Mouse (Mus musculus) spleen, postnatal 14 days (tissue): Measurements from ENCODE around the gene Galns.
A peak's percentile ranks its signal among the peaks of the same experiment; 100 is the strongest.
"Not testable (repeated sequence)": the region's sequence is repeated elsewhere in the genome, so short reads cannot be mapped to it uniquely, and the experiment has no call there.

ENCODE experiments used
- DNase-seq, 2 experiments: peaks; one replicate each; pipeline ENCODE4 v3.0.0; 2021 to 2022; ENCODE audit warnings: low spot score in 2 of 2

Gene Galns

GRCm38 (mm10) chr8:122593783-122594507 lies 17.3 kb downstream of the Galns start:
- no peak for DNase-seq

- no peak for DNase-seq
Observed at GRCm38 (mm10) chr8:122593240-122593639, 18.0 kb downstream of the Galns start.

DNA sequence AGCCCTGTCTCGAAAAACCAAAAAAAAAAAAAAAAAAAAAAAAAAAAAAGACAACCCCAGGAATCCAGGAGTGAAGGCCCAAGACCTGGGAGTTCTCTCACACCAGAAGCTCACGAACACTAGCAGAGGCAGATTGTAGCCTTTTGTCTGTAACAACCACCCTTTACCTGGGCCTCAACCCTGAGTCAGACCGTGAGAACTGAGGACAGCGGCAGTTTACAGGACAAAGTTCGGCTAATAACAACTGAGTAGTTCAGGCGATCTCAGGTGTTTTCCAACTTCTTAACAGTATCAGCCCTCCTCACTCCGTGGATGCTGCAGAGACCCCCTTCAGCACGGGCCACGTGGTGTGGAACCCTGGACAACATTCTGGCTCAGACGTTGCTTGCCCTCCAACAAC lies 24.5 kb downstream of the Galns start:
- no peak for DNase-seq

DNA sequence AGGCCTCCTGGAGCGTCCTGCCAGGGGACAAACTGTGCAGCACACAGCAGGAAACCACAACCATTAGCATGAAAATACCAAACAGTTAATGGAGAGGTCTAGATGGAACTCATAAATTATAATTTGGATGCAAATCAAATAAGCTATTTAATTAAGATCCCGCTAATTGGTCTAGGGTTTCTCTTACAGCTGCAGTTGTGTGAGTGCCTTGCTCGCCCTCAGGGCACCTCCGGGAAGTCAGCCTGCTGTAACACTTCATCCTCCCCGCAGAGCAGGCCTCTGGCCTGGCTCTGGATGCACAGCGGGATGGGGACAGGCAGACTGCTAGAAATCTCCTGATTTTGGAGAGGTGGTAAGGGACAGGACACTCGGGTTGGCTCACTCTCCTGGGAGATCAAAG lies 25.1 kb downstream of the Galns start:
- DNase-seq: no peak

GRCm38 (mm10) chr8:122585411-122585891 lies 25.8 kb downstream of the Galns start:
- no peak for DNase-seq

DNA sequence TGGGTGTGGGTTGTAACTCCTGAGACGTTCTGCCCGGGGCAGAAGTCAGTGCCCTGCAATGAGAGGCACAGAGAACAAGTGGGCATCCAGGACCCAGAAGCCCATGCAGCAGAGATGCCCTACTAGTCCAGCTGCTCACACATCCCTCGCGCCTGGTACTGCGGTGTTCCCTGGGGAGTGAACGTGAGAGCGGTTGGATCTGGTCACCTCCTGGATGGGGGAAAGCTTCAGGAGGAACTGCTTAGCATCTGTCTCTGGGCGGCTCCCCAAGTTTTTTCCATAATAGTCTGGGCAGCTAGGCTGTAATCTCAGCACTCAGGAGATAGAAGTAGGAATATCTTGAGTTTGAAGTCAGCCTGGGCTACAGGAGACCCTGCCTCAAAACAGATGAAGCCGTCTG lies 26.3 kb downstream of the Galns start:
- no peak for DNase-seq

- DNase-seq: no peak
Observed at GRCm38 (mm10) chr8:122580926-122581325, 30.3 kb downstream of the Galns start.

- no peak for DNase-seq
Observed at GRCm38 (mm10) chr8:122579196-122579595, 32.1 kb downstream of the Galns start.

GRCm38 (mm10) chr8:122577116-122577515 lies 34.1 kb downstream of the Galns start:
- DNase-seq: no peak

DNA sequence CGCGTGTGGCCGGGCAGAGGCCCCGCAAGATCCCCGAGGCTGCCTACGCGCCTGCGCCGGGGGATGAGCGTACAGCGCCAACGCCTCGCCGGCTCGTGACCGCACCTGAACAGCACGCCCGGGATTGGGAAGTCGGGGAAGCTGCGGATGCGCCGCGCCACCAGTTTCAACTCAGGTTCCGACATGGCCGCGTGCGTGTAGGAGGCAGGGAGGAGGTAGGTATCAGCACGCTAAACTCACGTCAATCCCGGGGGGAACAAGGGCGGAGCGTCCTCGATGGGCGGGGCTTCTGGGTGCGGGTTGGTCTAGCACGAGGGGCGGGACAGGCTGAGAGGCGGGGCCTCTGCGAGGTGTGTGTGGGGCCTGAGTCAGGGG lies 34.6 kb downstream of the Galns start, which contains the start of gene Aprt:
TSS of gene Aprt (minus strand) at position 262 of the 375 bp plus-strand sequence.
- peak; percentile 91 for DNase-seq

GRCm38 (mm10) chr8:122575735-122576647 lies 35.3 kb downstream of the Galns start:
- DNase-seq: no peak

GRCm38 (mm10) chr8:122575286-122575685 lies 36.0 kb downstream of the Galns start:
- DNase-seq: no peak

DNA sequence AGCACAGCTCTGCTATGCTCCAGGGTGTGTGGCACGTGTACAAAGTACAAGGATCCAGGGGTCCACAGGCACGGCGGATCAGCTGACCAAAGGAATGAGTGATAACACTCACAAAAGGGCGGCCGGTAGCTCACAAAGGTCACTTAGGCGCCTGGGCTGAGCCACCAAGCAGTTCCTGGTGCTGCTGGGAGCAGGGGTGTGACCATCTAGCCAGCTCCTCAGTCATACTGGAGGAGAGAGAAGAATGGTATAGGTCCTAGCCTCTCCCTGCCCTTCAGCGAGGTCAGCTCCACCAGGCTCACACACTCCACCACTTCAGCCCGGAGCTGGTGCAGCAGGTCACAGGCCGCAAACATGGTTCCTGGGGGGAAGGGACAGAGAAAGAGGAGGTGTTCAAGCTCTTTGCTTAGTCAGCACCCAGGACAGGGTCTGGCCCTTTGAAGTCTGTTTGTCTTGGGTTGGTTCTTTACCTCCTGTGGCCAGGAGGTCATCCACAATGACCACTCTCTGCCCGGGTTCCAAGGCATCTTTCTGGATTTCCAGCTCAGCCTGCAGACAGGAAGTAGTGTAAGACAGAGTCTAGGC lies 36.5 kb downstream of the Galns start:
- no peak for DNase-seq

DNA sequence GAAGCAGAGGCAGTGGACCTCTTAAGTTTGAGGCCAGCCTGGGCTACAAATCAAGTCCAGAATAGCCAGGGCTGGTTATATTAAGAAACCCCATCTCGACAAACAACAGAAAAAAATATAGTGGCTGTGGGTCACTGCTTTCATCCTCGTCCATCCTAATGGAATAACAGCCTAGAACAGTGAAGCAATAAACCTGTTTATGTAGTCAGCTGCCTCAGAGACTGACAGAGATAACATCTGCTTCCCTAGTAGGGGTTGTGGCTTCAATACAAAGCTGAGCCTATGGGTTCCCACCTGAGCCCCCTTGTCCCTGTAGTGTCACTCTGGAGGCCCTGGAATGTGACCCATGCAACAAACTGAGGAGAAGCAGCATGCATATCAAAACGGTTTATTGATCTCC lies 37.0 kb downstream of the Galns start:
- no peak for DNase-seq

DNA sequence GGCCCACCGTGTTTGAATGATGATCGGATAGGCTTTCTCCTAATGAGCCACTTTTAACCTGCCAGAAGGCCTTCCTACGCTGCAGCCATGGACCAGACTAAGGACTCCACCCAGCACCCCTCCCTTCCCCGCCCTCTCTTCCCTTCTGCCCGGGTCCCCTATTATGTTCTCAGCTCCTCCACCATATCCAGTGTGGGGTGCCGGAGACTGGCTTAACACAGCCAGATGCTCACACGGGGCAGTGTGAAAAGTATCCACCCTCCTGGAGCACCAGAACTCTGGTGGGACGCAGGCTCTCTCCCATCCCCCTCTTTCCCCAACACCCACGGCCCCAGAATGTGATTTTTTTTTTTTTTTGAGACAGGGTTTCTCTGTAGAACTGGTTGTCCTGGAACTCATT lies 37.7 kb downstream of the Galns start:
- DNase-seq: no peak

DNA sequence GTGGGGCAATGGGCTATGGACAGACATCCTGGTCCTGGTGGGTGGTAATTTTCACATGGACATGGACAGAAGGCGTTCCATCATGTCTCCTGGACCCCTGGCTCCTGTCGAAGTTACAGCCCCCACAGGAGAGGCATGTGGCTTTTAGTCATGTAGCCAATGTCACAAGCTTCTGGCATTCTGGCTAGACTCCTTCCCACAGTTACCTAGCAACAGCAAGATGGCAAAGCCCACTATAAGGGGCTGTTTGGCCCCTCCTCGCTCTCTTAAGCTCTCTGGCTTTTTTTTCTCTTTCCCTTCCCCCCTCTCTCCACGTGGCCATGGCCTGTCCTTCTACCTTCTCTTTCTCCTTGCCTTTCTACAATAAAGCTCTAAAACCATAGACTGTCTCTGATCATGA lies 38.1 kb downstream of the Galns start:
- DNase-seq: not testable (repeated sequence)

DNA sequence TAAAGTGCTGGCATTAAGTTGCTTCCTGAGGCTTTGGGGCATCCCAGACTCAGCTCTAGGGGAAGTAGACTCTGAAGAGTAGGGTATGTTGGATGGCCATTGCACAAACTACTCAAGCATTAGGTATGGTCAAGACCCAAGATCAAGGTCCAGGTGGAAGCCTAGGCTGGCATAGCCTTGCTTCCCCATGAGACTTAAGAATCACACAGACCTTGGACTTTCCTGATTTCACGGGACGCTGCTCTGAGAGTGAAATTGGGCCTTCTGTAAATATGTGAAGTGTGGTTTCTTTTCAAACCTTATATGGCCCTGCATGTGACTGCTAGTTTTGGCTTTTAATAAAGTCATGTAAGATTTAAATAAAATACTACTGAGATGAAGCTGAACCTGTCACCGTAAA lies 38.5 kb downstream of the Galns start:
- no peak for DNase-seq

- DNase-seq: no peak
Observed at GRCm38 (mm10) chr8:122571750-122572267, 39.5 kb downstream of the Galns start.

- no peak for DNase-seq
Observed at GRCm38 (mm10) chr8:122571153-122571552, 40.1 kb downstream of the Galns start.

- no peak for DNase-seq
Observed at GRCm38 (mm10) chr8:122569996-122570395, 41.3 kb downstream of the Galns start.

GRCm38 (mm10) chr8:122569329-122569728 lies 41.9 kb downstream of the Galns start:
- no peak for DNase-seq

GRCm38 (mm10) chr8:122568881-122569309 lies 42.4 kb downstream of the Galns start:
- DNase-seq: peak in 1 of 2 experiments; percentile 28
